ENCODE assay signal across 8 mouse cellular contexts in genomic region chr11:103080323-103081091, GRCm38 (mm10). TPM values are rescaled to one million over a fixed set of nuclear protein-coding genes. Genes with fewer than 3 reads are reported as not detected.
A peak's percentile ranks its signal among the peaks of the same experiment; 100 is the strongest.
DNase-seq lines count a peak whose midpoint lies in the region; ATAC-seq and TF ChIP-seq lines count a peak whose summit lies in the region.

No protein-coding gene starts in this region.

- no peak for TF ChIP-seq POLR2A in brain, embryonic 14.5 days (IDR thresholded peaks at IDR 0.05; ENCODE audit: borderline replicate concordance, extremely low read depth, insufficient read depth, insufficient read length, poor library complexity, severe bottlenecking)

- peak overlapping the region; percentile 43 for H3K4me2 ChIP-seq in kidney, postnatal 0 days (ENCODE audit: low read length)

- H3K27ac ChIP-seq in kidney, postnatal 0 days, result no peak overlapping the region

- H3K36me3 ChIP-seq in kidney, postnatal 0 days (ENCODE audit: insufficient read depth, low read length), result no peaks in the 10 kb centered on the region
- H3K36me3 ChIP-seq in megakaryocyte, embryonic 14.5 days (replicated peaks; ENCODE audit: low read length), result no peaks in the 10 kb centered on the region

- 5% methylated on average over 43 of the region's 43 CpGs for WGBS in kidney, postnatal 0 days

- peak; percentile 60 for DNase-seq in kidney, postnatal 0 days (ENCODE audit: low spot score)
- DNase-seq in kidney, adult 18-20 months, result no peak
- peak; percentile 48 for DNase-seq in brain, embryonic 14.5 days (ENCODE audit: low read depth)
- no peak for DNase-seq in layer of hippocampus, postnatal 14 days (ENCODE audit: low spot score in 2 of 2)
- no peak for DNase-seq in cerebellum, postnatal 36 days
- DNase-seq in MN1 (ENCODE audit: low spot score), result no peak

- no peaks in the 10 kb centered on the region for H3K9me3 ChIP-seq in kidney, postnatal 0 days (replicated peaks; ENCODE audit: low read length)
- no peaks in the 10 kb centered on the region for H3K9me3 ChIP-seq in megakaryocyte, embryonic 14.5 days

- peak overlapping the region; percentile 14; the same call in 1 of the 2 replicates for H3K4me3 ChIP-seq in kidney, postnatal 0 days (replicated peaks; ENCODE audit: low read depth, low read length)
- peak overlapping the region; percentile 88 for H3K4me3 ChIP-seq in megakaryocyte, embryonic 14.5 days (replicated peaks)

- no peaks in the 10 kb centered on the region for H3K27me3 ChIP-seq in kidney, postnatal 0 days (ENCODE audit: insufficient read depth, low read length)
- peaks cover 64% of the 10 kb centered on the region for H3K27me3 ChIP-seq in megakaryocyte, embryonic 14.5 days (replicated peaks)

- ATAC-seq in kidney, postnatal 0 days (replicated peaks; ENCODE audit: low FRiP score, low read depth), result peak; percentile 44
- ATAC-seq in granulocyte monocyte progenitor cell, adult 5-6 weeks (replicated peaks; ENCODE audit: poor library complexity, severe bottlenecking), result peak; percentile 61

- peak overlapping the region; percentile 31; the same call in 1 of the 2 replicates for H3K9ac ChIP-seq in kidney, postnatal 0 days (ENCODE audit: low read depth, low read length)

- H3K4me1 ChIP-seq in kidney, postnatal 0 days (replicated peaks; ENCODE audit: insufficient read depth, low read length), result peaks cover 5% of the 10 kb centered on the region; the same call in 1 of the 2 replicates
- H3K4me1 ChIP-seq in megakaryocyte, embryonic 14.5 days, result peaks cover 16% of the 10 kb centered on the region

- peak; percentile 58 for TF ChIP-seq CTCF in kidney, postnatal 0 days (IDR thresholded peaks at IDR 0.05; ENCODE audit: low read depth)
- peak; percentile 39; the same call in 1 of the 2 replicates for TF ChIP-seq CTCF in brain, embryonic 14.5 days (IDR thresholded peaks at IDR 0.05; ENCODE audit: borderline replicate concordance, extremely low read depth, insufficient read depth, insufficient read length)

RNA-seq across cellular contexts. Expression of gene Plcd3, which starts 21.0 kb away (rescaled TPM):
- polyA plus RNA-seq in kidney, postnatal 0 days (2015; fragmentation: Nextera tagmentation; extraction: Ambion mirVana), result 4.2 and 5.6 TPM in 2 replicates
- polyA plus RNA-seq in brain, embryonic 14.5 days (2012; rRNA removed), result 3.6 TPM in 2 replicates
- total RNA-seq in granulocyte monocyte progenitor cell, adult 5-6 weeks (2014; fragmentation: Nextera tagmentation), result 0.41 TPM in 1 of 2 replicates, not detected in the other
- 3.2 TPM in 1 of 2 replicates, not detected in the other for total RNA-seq in granulocyte monocyte progenitor cell, adult 5-6 weeks (2017)
- polyA plus RNA-seq in megakaryocyte, embryonic 14.5 days (2012; ENCODE audit: insufficient read depth, low replicate concordance), result 0.18 TPM in 1 of 2 replicates, not detected in the other
- total RNA-seq in layer of hippocampus, postnatal 14 days (2021), result 10 to 100 TPM in 1 of 2 experiments, 1 to 10 TPM in 1; 9.7 to 10.3 TPM

RNA-seq across cellular contexts. Expression of gene Acbd4, which starts 21.0 kb away (rescaled TPM):
- 36.6 and 39.7 TPM in 2 replicates for polyA plus RNA-seq in kidney, postnatal 0 days (2015; fragmentation: Nextera tagmentation; extraction: Ambion mirVana)
- polyA plus RNA-seq in brain, embryonic 14.5 days (2012; rRNA removed), result 4.5 and 4.6 TPM in 2 replicates
- 4.8 and 9.6 TPM in 2 replicates for total RNA-seq in granulocyte monocyte progenitor cell, adult 5-6 weeks (2014; fragmentation: Nextera tagmentation)
- total RNA-seq in granulocyte monocyte progenitor cell, adult 5-6 weeks (2017), result 5.8 and 10.7 TPM in 2 replicates
- 42.5 and 61.0 TPM in 2 replicates for polyA plus RNA-seq in megakaryocyte, embryonic 14.5 days (2012; ENCODE audit: insufficient read depth, low replicate concordance)
- total RNA-seq in layer of hippocampus, postnatal 14 days (2021), result 10 to 100 TPM; 71.0 to 80.3 TPM

RNA-seq across cellular contexts. Expression of gene Hexim1, which starts 35.5 kb away (rescaled TPM):
- 6.5 and 6.8 TPM in 2 replicates for polyA plus RNA-seq in kidney, postnatal 0 days (2015; fragmentation: Nextera tagmentation; extraction: Ambion mirVana)
- polyA plus RNA-seq in brain, embryonic 14.5 days (2012; rRNA removed), result 14.4 and 18.9 TPM in 2 replicates
- total RNA-seq in granulocyte monocyte progenitor cell, adult 5-6 weeks (2014; fragmentation: Nextera tagmentation), result 9.7 and 13.5 TPM in 2 replicates
- 28.7 and 31.0 TPM in 2 replicates for total RNA-seq in granulocyte monocyte progenitor cell, adult 5-6 weeks (2017)
- 24.4 and 98.1 TPM in 2 replicates for polyA plus RNA-seq in megakaryocyte, embryonic 14.5 days (2012; ENCODE audit: insufficient read depth, low replicate concordance)
- total RNA-seq in layer of hippocampus, postnatal 14 days (2021), result 10 to 100 TPM; 50.8 to 53.8 TPM

RNA-seq across cellular contexts. Expression of gene Hexim2, which starts 51.7 kb away (rescaled TPM):
- polyA plus RNA-seq in kidney, postnatal 0 days (2015; fragmentation: Nextera tagmentation; extraction: Ambion mirVana), result 6.5 and 6.9 TPM in 2 replicates
- polyA plus RNA-seq in brain, embryonic 14.5 days (2012; rRNA removed), result 12.5 and 18.7 TPM in 2 replicates
- total RNA-seq in granulocyte monocyte progenitor cell, adult 5-6 weeks (2014; fragmentation: Nextera tagmentation), result 2.6 and 6.4 TPM in 2 replicates
- 1.3 and 3.4 TPM in 2 replicates for total RNA-seq in granulocyte monocyte progenitor cell, adult 5-6 weeks (2017)
- 73.5 and 168 TPM in 2 replicates for polyA plus RNA-seq in megakaryocyte, embryonic 14.5 days (2012; ENCODE audit: insufficient read depth, low replicate concordance)
- 10 to 100 TPM; 11.2 to 16.1 TPM for total RNA-seq in layer of hippocampus, postnatal 14 days (2021)

RNA-seq across cellular contexts. Expression of gene Dcakd, which starts 52.4 kb away (rescaled TPM):
- 103 and 106 TPM in 2 replicates for polyA plus RNA-seq in kidney, postnatal 0 days (2015; fragmentation: Nextera tagmentation; extraction: Ambion mirVana)
- 236 and 262 TPM in 2 replicates for polyA plus RNA-seq in brain, embryonic 14.5 days (2012; rRNA removed)
- total RNA-seq in granulocyte monocyte progenitor cell, adult 5-6 weeks (2014; fragmentation: Nextera tagmentation), result 30.5 and 40.9 TPM in 2 replicates
- 14.3 and 17.0 TPM in 2 replicates for total RNA-seq in granulocyte monocyte progenitor cell, adult 5-6 weeks (2017)
- polyA plus RNA-seq in megakaryocyte, embryonic 14.5 days (2012; ENCODE audit: insufficient read depth, low replicate concordance), result 56.4 and 77.6 TPM in 2 replicates
- total RNA-seq in layer of hippocampus, postnatal 14 days (2021), result 100 to 1,000 TPM; 113 to 128 TPM

Comparison
In these comparisons a context has a peak if more than half of its experiments do, and no peak if none do; other contexts are left out.
1. DNase-seq: peak in kidney, postnatal 0 days (single experiment) and brain, embryonic 14.5 days (single experiment); none in kidney, adult 18-20 months (single experiment), layer of hippocampus, postnatal 14 days (0 of 2), cerebellum, postnatal 36 days (0 of 2) and MN1 (single experiment).